Mouse (Mus musculus): ENCODE measurements at regions not wholly inside any gene's neighbourhood (a gene's known extent, or its start where the extent isn't known, plus 50 kb on each side); places are given as distances from the start of the nearest gene placed in this dataset.

GRCm38 (mm10) chr1:13784396-13784795, 2308.7 kb downstream of the 4930444P10Rik start:
- TF ChIP-seq POLR2A (IDR thresholded peaks at IDR 0.05; ENCODE audit: borderline replicate concordance, insufficient read depth, low read length) (no peak), CTCF (IDR thresholded peaks at IDR 0.05; ENCODE audit: borderline replicate concordance, insufficient read depth, low read depth, low read length) (peak; percentile 70)

Measured in cerebellum, adult 2 months (tissue).